In the genomic region with DNA sequence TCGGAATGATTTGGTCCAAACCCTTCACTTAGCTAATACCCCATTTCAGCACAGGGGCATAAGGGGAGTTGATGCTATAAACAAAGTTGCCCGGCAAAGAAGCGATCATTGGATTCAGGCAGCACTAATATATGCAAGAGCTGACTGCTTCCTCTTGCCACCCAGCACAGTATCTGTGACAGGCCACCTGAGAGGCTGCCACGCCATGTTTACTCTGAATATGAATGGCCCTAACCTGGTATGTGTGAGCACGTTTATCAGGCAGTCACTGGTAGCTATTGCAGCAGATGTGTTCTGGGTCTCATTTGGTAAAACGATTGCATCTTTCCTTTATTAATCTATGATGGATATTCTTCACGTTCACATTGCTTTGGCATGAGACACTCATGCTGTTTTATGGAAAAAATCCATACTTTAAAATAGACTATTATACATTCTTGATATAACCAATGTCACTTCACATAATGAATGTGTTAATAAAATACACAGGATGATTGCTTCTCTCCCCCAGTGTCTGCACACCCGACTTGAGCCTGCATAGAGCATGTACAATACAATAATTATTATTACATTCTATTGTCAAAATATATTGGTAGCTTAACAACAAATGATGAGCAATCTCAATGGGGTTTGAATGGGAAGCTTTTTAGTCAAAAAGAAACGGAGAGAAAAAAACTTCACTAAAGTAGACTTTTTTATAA, we compare ENCODE assay signal across 16 mouse cellular contexts.
"Had no signal": no experiment of that assay in that cellular context is flagged by ENCODE, and none has a peak within 500 bp of the region (broad histone marks: within the 10 kb centered on the region; RNA-seq: fewer than 3 reads in every experiment).

No protein-coding gene starts in this region.

- H3K9ac ChIP-seq: limb, embryonic 12.5 days; liver, embryonic 13.5 days; liver, postnatal 0 days; lung, embryonic 15.5 days had no signal

- H3K36me3 ChIP-seq: limb, embryonic 12.5 days; liver, embryonic 13.5 days; lung, embryonic 15.5 days had no signal

- H3K4me2 ChIP-seq: limb, embryonic 12.5 days; liver, embryonic 13.5 days; lung, embryonic 15.5 days had no signal

- H3K27me3 ChIP-seq: limb, embryonic 12.5 days; liver, embryonic 13.5 days; lung, embryonic 15.5 days had no signal

- H3K27ac ChIP-seq: layer of hippocampus, adult 2 months; limb, embryonic 12.5 days; liver, embryonic 13.5 days; lung, embryonic 15.5 days; macrophage had no signal

- H3K4me3 ChIP-seq: layer of hippocampus, adult 2 months; limb, embryonic 12.5 days; liver, embryonic 13.5 days; lung, embryonic 15.5 days had no signal

- H3K9me3 ChIP-seq: liver, embryonic 13.5 days; lung, embryonic 15.5 days had no signal

- H3K4me1 ChIP-seq: liver, embryonic 13.5 days; lung, embryonic 15.5 days had no signal

- DNase-seq: kidney, adult 11 months; kidney, adult 9 months; kidney, postnatal 10 days; kidney, postnatal 4 days; liver; liver, embryonic 13.5 days; liver, postnatal 0 days; lung, postnatal 14 days; right cerebral cortex, postnatal 4 days; spleen, adult 18-20 months; thymus, adult 18-20 months; thymus, postnatal 14 days had no signal

- ATAC-seq: liver, postnatal 0 days had no signal
